Mouse (Mus musculus): ENCODE measurements around the gene Pald1.

Pald1 gene

GRCm38 (mm10) chr10:61294242-61294641, 89.1 kb downstream of the Pald1 start:
- TF ChIP-seq CTCF (conservative IDR thresholded peaks at IDR 0.05; ENCODE audit: low read length) (no peak), NANOG (IDR thresholded peaks at IDR 0.05; ENCODE audit: borderline replicate concordance, low read length) (no peak), POU5F1 (IDR thresholded peaks at IDR 0.05; ENCODE audit: borderline replicate concordance, low read length) (no peak)
- H3K27me3 ChIP-seq (ENCODE audit: insufficient read depth, low read length), result peaks cover 27% of the 10 kb centered on the region
- no peaks in the 10 kb centered on the region for H3K36me3 ChIP-seq (ENCODE audit: insufficient read depth, low read length)
- no peaks in the 10 kb centered on the region for H3K4me1 ChIP-seq (replicated peaks; ENCODE audit: low read depth, low read length)
- no peaks in the 10 kb centered on the region for H3K9me3 ChIP-seq (ENCODE audit: low read length)
- H3K4me3 ChIP-seq (replicated peaks; ENCODE audit: low read length), result no peak overlapping the region

- no peak for TF ChIP-seq NANOG (IDR thresholded peaks at IDR 0.05; ENCODE audit: borderline replicate concordance, low read length)
- TF ChIP-seq POU5F1 (IDR thresholded peaks at IDR 0.05; ENCODE audit: borderline replicate concordance, low read length), result no peak
- no peak for TF ChIP-seq CTCF (conservative IDR thresholded peaks at IDR 0.05; ENCODE audit: low read length)
- Histone ChIP-seq H3K36me3 (ENCODE audit: insufficient read depth, low read length) (no peaks in the 10 kb centered on the region), H3K9me3 (ENCODE audit: low read length) (no peaks in the 10 kb centered on the region), H3K4me3 (replicated peaks; ENCODE audit: low read length) (no peak overlapping the region), H3K4me1 (replicated peaks; ENCODE audit: low read depth, low read length) (peaks cover 21% of the 10 kb centered on the region), H3K27me3 (ENCODE audit: insufficient read depth, low read length) (peaks cover 13% of the 10 kb centered on the region)
Measured at GRCm38 (mm10) chr10:61290479-61290878, 92.9 kb downstream of the Pald1 start.

GRCm38 (mm10) chr10:61290016-61290415, 93.3 kb downstream of the Pald1 start:
- TF ChIP-seq NANOG (IDR thresholded peaks at IDR 0.05; ENCODE audit: borderline replicate concordance, low read length) (no peak), CTCF (conservative IDR thresholded peaks at IDR 0.05; ENCODE audit: low read length) (no peak), POU5F1 (IDR thresholded peaks at IDR 0.05; ENCODE audit: borderline replicate concordance, low read length) (no peak)
- H3K4me1 ChIP-seq (replicated peaks; ENCODE audit: low read depth, low read length), result peaks cover 26% of the 10 kb centered on the region
- H3K4me3 ChIP-seq (replicated peaks; ENCODE audit: low read length), result no peak overlapping the region
- peaks cover 15% of the 10 kb centered on the region for H3K27me3 ChIP-seq (ENCODE audit: insufficient read depth, low read length)
- no peaks in the 10 kb centered on the region for H3K36me3 ChIP-seq (ENCODE audit: insufficient read depth, low read length)
- H3K9me3 ChIP-seq (ENCODE audit: low read length), result no peaks in the 10 kb centered on the region

GRCm38 (mm10) chr10:61286246-61286645, 97.1 kb downstream of the Pald1 start:
- Histone ChIP-seq H3K36me3 (ENCODE audit: insufficient read depth, low read length) (no peaks in the 10 kb centered on the region), H3K9me3 (ENCODE audit: low read length) (peaks cover 9% of the 10 kb centered on the region), H3K4me3 (replicated peaks; ENCODE audit: low read length) (peak overlapping the region; percentile 37; the same call in 1 of the 2 replicates), H3K4me1 (replicated peaks; ENCODE audit: low read depth, low read length) (peaks cover 26% of the 10 kb centered on the region), H3K27me3 (ENCODE audit: insufficient read depth, low read length) (0 out of 2 replicates have a peak, but pooled peaks cover 7% of the 10 kb centered on the region)
- TF ChIP-seq NANOG (IDR thresholded peaks at IDR 0.05; ENCODE audit: borderline replicate concordance, low read length), result no peak
- no peak for TF ChIP-seq CTCF (conservative IDR thresholded peaks at IDR 0.05; ENCODE audit: low read length)
- TF ChIP-seq POU5F1 (IDR thresholded peaks at IDR 0.05; ENCODE audit: borderline replicate concordance, low read length), result no peak

GRCm38 (mm10) chr10:61285271-61285670, 98.1 kb downstream of the Pald1 start:
- no peaks in the 10 kb centered on the region for H3K36me3 ChIP-seq (ENCODE audit: insufficient read depth, low read length)
- peaks cover 9% of the 10 kb centered on the region for H3K9me3 ChIP-seq (ENCODE audit: low read length)
- TF ChIP-seq NANOG (IDR thresholded peaks at IDR 0.05; ENCODE audit: borderline replicate concordance, low read length) (no peak), CTCF (conservative IDR thresholded peaks at IDR 0.05; ENCODE audit: low read length) (no peak), POU5F1 (IDR thresholded peaks at IDR 0.05; ENCODE audit: borderline replicate concordance, low read length) (no peak)
- no peak overlapping the region for H3K4me3 ChIP-seq (replicated peaks; ENCODE audit: low read length)
- H3K4me1 ChIP-seq (replicated peaks; ENCODE audit: low read depth, low read length), result peaks cover 26% of the 10 kb centered on the region
- H3K27me3 ChIP-seq (ENCODE audit: insufficient read depth, low read length), result 0 out of 2 replicates have a peak, but pooled peaks cover 4% of the 10 kb centered on the region

- Histone ChIP-seq H3K4me3 (replicated peaks; ENCODE audit: low read length) (no peak overlapping the region), H3K27me3 (ENCODE audit: insufficient read depth, low read length) (0 out of 2 replicates have a peak, but pooled peaks cover 4% of the 10 kb centered on the region), H3K9me3 (ENCODE audit: low read length) (peaks cover 9% of the 10 kb centered on the region), H3K36me3 (ENCODE audit: insufficient read depth, low read length) (no peaks in the 10 kb centered on the region), H3K4me1 (replicated peaks; ENCODE audit: low read depth, low read length) (peaks cover 26% of the 10 kb centered on the region)
- TF ChIP-seq POU5F1 (IDR thresholded peaks at IDR 0.05; ENCODE audit: borderline replicate concordance, low read length), result no peak
- TF ChIP-seq NANOG (IDR thresholded peaks at IDR 0.05; ENCODE audit: borderline replicate concordance, low read length), result no peak
- TF ChIP-seq CTCF (conservative IDR thresholded peaks at IDR 0.05; ENCODE audit: low read length), result no peak
Measured at GRCm38 (mm10) chr10:61284309-61284708, 99.0 kb downstream of the Pald1 start.

GRCm38 (mm10) chr10:61281115-61281514, 102.2 kb downstream of the Pald1 start:
- Histone ChIP-seq H3K4me3 (replicated peaks; ENCODE audit: low read length) (no peak overlapping the region), H3K27me3 (ENCODE audit: insufficient read depth, low read length) (0 out of 2 replicates have a peak, but pooled peaks cover 8% of the 10 kb centered on the region), H3K36me3 (ENCODE audit: insufficient read depth, low read length) (no peaks in the 10 kb centered on the region), H3K9me3 (ENCODE audit: low read length) (peaks cover 9% of the 10 kb centered on the region), H3K4me1 (replicated peaks; ENCODE audit: low read depth, low read length) (peaks cover 32% of the 10 kb centered on the region)
- no peak for TF ChIP-seq CTCF (conservative IDR thresholded peaks at IDR 0.05; ENCODE audit: low read length)
- TF ChIP-seq POU5F1 (IDR thresholded peaks at IDR 0.05; ENCODE audit: borderline replicate concordance, low read length), result no peak
- TF ChIP-seq NANOG (IDR thresholded peaks at IDR 0.05; ENCODE audit: borderline replicate concordance, low read length), result no peak

- Histone ChIP-seq H3K4me3 (replicated peaks; ENCODE audit: low read length) (no peak overlapping the region), H3K9me3 (ENCODE audit: low read length) (no peaks in the 10 kb centered on the region; the same call in 1 of the 2 replicates), H3K27me3 (ENCODE audit: insufficient read depth, low read length) (peaks cover 21% of the 10 kb centered on the region), H3K4me1 (replicated peaks; ENCODE audit: low read depth, low read length) (peaks cover 47% of the 10 kb centered on the region), H3K36me3 (ENCODE audit: insufficient read depth, low read length) (no peaks in the 10 kb centered on the region)
- TF ChIP-seq CTCF (conservative IDR thresholded peaks at IDR 0.05; ENCODE audit: low read length) (no peak), NANOG (IDR thresholded peaks at IDR 0.05; ENCODE audit: borderline replicate concordance, low read length) (no peak), POU5F1 (IDR thresholded peaks at IDR 0.05; ENCODE audit: borderline replicate concordance, low read length) (no peak)
Measured at GRCm38 (mm10) chr10:61277918-61278674, 105.2 kb downstream of the Pald1 start.
